Mouse (Mus musculus): ENCODE measurements around the gene Gm49630. TPM values are rescaled to one million over a fixed set of nuclear protein-coding genes. Genes with fewer than 3 reads are reported as not detected.
A peak's percentile ranks its signal among the peaks of the same experiment; 100 is the strongest.
"Not testable (repeated sequence)": the region's sequence is repeated elsewhere in the genome, so short reads cannot be mapped to it uniquely, and the experiment has no call there.

Gm49630 gene
- total and polyA plus RNA-seq, 3 experiments: not detected

DNA sequence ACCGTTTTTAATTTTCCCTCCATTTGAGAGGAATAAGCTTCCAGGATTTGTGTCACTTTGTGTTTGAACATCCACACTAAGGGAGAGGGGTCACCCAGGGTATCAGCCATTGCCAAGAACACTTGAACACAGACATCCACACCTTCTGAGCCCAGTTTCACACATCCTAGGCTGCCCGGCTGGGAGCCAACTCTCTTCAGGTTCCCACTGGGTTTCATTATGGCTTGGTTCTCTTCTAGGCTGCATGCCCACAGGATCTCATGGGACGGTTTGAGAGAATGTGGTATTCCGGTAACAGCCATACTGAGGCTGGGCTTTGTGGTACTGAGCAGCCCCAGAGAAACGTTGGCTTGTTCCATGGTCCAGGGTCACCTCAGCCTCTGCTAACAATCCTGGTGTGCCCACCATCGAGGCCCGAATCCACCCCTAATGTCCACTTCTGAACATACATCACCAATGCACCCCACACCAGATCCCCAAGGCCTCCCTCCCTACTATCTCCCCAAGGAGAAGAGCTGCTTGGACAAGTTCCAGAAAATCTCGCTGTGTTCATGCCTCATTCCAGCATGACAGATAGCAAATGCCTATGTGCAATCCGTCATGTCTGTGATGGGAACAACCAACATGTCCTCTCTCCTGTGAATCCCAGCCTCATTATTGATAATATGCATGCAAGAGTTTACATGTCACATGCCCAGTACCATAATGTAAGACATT lies 10.9 kb downstream of the Gm49630 start:
- H3K27me3 ChIP-seq (replicated peaks); H3K27ac ChIP-seq (ENCODE audit: insufficient read depth, low read depth); H3K36me3 ChIP-seq (replicated peaks in 1 of 2; ENCODE audit: control insufficient read depth in 1 of 2, insufficient read depth in 1 of 2, low read length in 1 of 2); DNase-seq (ENCODE audit: extremely low read depth); H3K79me2 ChIP-seq (replicated peaks; ENCODE audit: control insufficient read depth, extremely low read depth, insufficient read depth, poor library complexity, severe bottlenecking); H3K4me3 ChIP-seq (replicated peaks in 1 of 3; ENCODE audit: low read depth in 2 of 3, low read length in 2 of 3, poor library complexity in 1 of 3); H3K9ac ChIP-seq (ENCODE audit: insufficient read depth, low read depth); in situ Hi-C loops (cut with MboI; ENCODE audit: low pct_ligation_motif_present, low pct_unique_long_range_greater_than_20kb, low sequenced_read_pairs); H3K9me3 ChIP-seq (replicated peaks; ENCODE audit: low read length); H3K4me1 ChIP-seq (ENCODE audit: control insufficient read depth in 1 of 2, insufficient read depth in 2 of 2); H3K4me2 ChIP-seq (ENCODE audit: insufficient read depth, low read depth, poor library complexity, severe bottlenecking); dilution Hi-C loops (cut with MboI; ENCODE audit: extremely low pct_ligation_motif_present, extremely low pct_unique_long_range_greater_than_20kb, low sequenced_read_pairs): not testable (repeated sequence)

DNA sequence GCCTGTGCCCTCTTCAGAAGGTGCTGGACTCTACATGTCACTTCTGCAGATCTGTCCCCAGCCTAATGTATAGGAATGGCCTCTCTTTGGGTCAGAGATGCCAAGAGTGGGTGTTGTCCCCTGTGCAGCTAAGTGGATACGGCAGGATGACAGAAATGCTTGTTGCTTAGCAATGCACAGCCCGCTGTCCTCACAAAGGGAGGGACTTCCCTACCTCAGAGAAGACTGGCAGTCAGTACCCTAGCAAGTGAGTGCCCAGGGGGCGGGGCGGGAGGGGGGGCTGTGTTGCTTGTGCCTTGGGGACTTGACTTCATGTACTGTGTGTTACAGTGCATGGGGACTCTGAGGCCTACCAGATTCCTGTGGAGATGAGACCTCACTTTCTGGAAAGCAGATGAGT lies 12.0 kb downstream of the Gm49630 start:
- H3K4me1 ChIP-seq (ENCODE audit: control insufficient read depth in 1 of 2, insufficient read depth in 2 of 2); H3K27me3 ChIP-seq (replicated peaks); dilution Hi-C loops (cut with MboI; ENCODE audit: extremely low pct_ligation_motif_present, extremely low pct_unique_long_range_greater_than_20kb, low sequenced_read_pairs); H3K9me3 ChIP-seq (replicated peaks; ENCODE audit: low read length); H3K4me3 ChIP-seq (replicated peaks in 1 of 3; ENCODE audit: low read depth in 2 of 3, low read length in 2 of 3, poor library complexity in 1 of 3); H3K27ac ChIP-seq (ENCODE audit: insufficient read depth, low read depth); in situ Hi-C loops (cut with MboI; ENCODE audit: low pct_ligation_motif_present, low pct_unique_long_range_greater_than_20kb, low sequenced_read_pairs); H3K9ac ChIP-seq (ENCODE audit: insufficient read depth, low read depth); H3K4me2 ChIP-seq (ENCODE audit: insufficient read depth, low read depth, poor library complexity, severe bottlenecking); H3K79me2 ChIP-seq (replicated peaks; ENCODE audit: control insufficient read depth, extremely low read depth, insufficient read depth, poor library complexity, severe bottlenecking); DNase-seq (ENCODE audit: extremely low read depth); H3K36me3 ChIP-seq (replicated peaks in 1 of 2; ENCODE audit: control insufficient read depth in 1 of 2, insufficient read depth in 1 of 2, low read length in 1 of 2): not testable (repeated sequence)

DNA sequence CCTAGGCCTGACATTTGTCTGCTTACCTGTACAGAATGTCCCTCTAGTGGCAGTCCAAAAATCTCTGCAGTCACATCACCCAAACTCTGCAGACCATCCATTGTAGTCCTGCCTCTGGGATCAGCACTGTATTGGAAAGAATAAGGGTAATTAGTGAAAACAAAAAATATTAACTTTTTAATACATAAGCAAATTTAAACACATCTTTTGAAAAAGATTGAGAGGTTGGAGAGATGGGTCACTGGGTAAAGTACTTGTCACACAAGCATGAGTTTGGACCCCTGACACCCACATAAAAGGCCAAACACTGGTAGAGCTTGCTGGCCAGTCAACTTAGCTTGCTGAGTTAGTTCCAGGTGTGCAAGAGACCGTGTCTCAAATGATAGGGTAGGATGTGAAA lies 19.2 kb downstream of the Gm49630 start, which contains the start of gene Ttll2:
Gene Ttll2, minus strand, starts transcription at position 101 of the 400 bp plus-strand sequence.
- H3K4me3 ChIP-seq (replicated peaks in 1 of 3; ENCODE audit: low read depth in 2 of 3, low read length in 2 of 3, poor library complexity in 1 of 3); in situ Hi-C loops (cut with MboI; ENCODE audit: low pct_ligation_motif_present, low pct_unique_long_range_greater_than_20kb, low sequenced_read_pairs); H3K79me2 ChIP-seq (replicated peaks; ENCODE audit: control insufficient read depth, extremely low read depth, insufficient read depth, poor library complexity, severe bottlenecking); dilution Hi-C loops (cut with MboI; ENCODE audit: extremely low pct_ligation_motif_present, extremely low pct_unique_long_range_greater_than_20kb, low sequenced_read_pairs); H3K4me2 ChIP-seq (ENCODE audit: insufficient read depth, low read depth, poor library complexity, severe bottlenecking); H3K27me3 ChIP-seq (replicated peaks); H3K36me3 ChIP-seq (replicated peaks in 1 of 2; ENCODE audit: control insufficient read depth in 1 of 2, insufficient read depth in 1 of 2, low read length in 1 of 2); H3K9me3 ChIP-seq (replicated peaks; ENCODE audit: low read length); H3K27ac ChIP-seq (ENCODE audit: insufficient read depth, low read depth); H3K4me1 ChIP-seq (ENCODE audit: control insufficient read depth in 1 of 2, insufficient read depth in 2 of 2); DNase-seq (ENCODE audit: extremely low read depth); H3K9ac ChIP-seq (ENCODE audit: insufficient read depth, low read depth): not testable (repeated sequence)

DNA sequence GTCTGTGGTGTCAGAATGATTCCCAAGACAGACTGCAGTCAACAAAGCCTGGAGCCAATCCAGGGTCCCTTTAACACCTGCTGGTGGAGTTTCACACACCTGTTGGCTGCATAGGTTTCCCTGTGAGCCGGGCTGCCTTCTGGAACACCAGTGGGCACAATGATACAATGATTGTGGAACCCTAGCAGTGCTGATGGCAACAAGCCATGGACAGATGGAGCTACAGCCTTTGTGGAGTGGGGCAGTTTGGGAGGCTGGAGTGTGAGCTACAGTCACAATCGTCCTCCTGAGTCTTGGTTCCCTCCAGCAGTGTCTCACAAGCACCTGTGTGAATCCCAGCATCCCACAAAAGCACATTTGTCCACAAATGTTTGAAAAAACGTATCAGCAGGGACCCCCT lies 23.0 kb downstream of the Gm49630 start:
- DNase-seq (ENCODE audit: extremely low read depth); H3K4me1 ChIP-seq (ENCODE audit: control insufficient read depth in 1 of 2, insufficient read depth in 2 of 2); H3K27ac ChIP-seq (ENCODE audit: insufficient read depth, low read depth); H3K27me3 ChIP-seq (replicated peaks); H3K9ac ChIP-seq (ENCODE audit: insufficient read depth, low read depth); H3K4me3 ChIP-seq (replicated peaks in 1 of 3; ENCODE audit: low read depth in 2 of 3, low read length in 2 of 3, poor library complexity in 1 of 3); dilution Hi-C loops (cut with MboI; ENCODE audit: extremely low pct_ligation_motif_present, extremely low pct_unique_long_range_greater_than_20kb, low sequenced_read_pairs); H3K36me3 ChIP-seq (replicated peaks in 1 of 2; ENCODE audit: control insufficient read depth in 1 of 2, insufficient read depth in 1 of 2, low read length in 1 of 2); H3K4me2 ChIP-seq (ENCODE audit: insufficient read depth, low read depth, poor library complexity, severe bottlenecking); H3K79me2 ChIP-seq (replicated peaks; ENCODE audit: control insufficient read depth, extremely low read depth, insufficient read depth, poor library complexity, severe bottlenecking); in situ Hi-C loops (cut with MboI; ENCODE audit: low pct_ligation_motif_present, low pct_unique_long_range_greater_than_20kb, low sequenced_read_pairs); H3K9me3 ChIP-seq (replicated peaks; ENCODE audit: low read length): not testable (repeated sequence)

DNA sequence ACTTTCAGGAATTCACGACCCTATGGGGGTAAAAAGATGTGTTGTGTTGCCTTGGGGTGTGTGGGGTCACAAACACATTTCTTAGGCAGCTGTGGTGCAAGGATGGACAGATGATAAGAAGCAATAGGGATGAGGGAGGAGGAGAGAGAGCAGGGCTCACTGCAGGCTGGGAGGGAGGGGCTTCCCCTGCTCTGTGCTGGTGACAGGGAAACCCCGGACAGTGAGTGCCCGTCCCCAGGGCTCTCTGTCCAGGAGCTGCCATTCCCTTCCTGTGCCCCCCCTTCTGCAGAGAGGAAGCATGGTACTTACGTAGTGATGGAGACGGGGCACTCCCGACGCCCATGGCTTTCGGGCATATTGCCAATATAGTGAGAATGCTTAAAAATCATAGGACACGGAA lies 34.4 kb downstream of the Gm49630 start:
- in situ Hi-C loops (cut with MboI; ENCODE audit: low pct_ligation_motif_present, low pct_unique_long_range_greater_than_20kb, low sequenced_read_pairs); H3K4me1 ChIP-seq (ENCODE audit: control insufficient read depth in 1 of 2, insufficient read depth in 2 of 2); H3K9me3 ChIP-seq (replicated peaks; ENCODE audit: low read length); H3K27ac ChIP-seq (ENCODE audit: insufficient read depth, low read depth); H3K79me2 ChIP-seq (replicated peaks; ENCODE audit: control insufficient read depth, extremely low read depth, insufficient read depth, poor library complexity, severe bottlenecking); H3K27me3 ChIP-seq (replicated peaks); H3K36me3 ChIP-seq (replicated peaks in 1 of 2; ENCODE audit: control insufficient read depth in 1 of 2, insufficient read depth in 1 of 2, low read length in 1 of 2); H3K9ac ChIP-seq (ENCODE audit: insufficient read depth, low read depth); dilution Hi-C loops (cut with MboI; ENCODE audit: extremely low pct_ligation_motif_present, extremely low pct_unique_long_range_greater_than_20kb, low sequenced_read_pairs); H3K4me3 ChIP-seq (replicated peaks in 1 of 3; ENCODE audit: low read depth in 2 of 3, low read length in 2 of 3, poor library complexity in 1 of 3); DNase-seq (ENCODE audit: extremely low read depth): not testable (repeated sequence)
- peak overlapping the region; percentile 24; the same call in 1 of the 2 replicates for H3K4me2 ChIP-seq (ENCODE audit: insufficient read depth, low read depth, poor library complexity, severe bottlenecking)

DNA sequence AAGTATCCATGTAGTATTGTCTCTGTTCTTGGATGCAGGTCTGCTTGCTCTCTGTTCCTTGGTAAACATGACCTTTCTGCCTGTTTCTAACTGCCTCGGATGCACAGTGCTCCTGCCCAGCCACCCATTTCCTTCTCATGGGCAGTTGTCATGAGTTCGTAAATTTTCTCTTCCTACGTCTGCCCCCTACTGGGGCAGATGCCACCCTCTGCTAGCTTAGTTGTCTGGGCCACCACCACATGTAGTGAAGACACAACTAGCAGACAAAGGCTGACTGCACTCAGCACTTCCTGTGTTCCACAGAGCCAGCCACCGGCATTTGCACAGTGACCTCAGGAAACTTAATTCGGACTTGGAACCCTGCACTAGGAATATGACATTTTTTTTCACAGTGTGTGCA lies 39.0 kb downstream of the Gm49630 start:
- H3K4me3 ChIP-seq (replicated peaks in 1 of 3; ENCODE audit: low read depth in 2 of 3, low read length in 2 of 3, poor library complexity in 1 of 3); H3K36me3 ChIP-seq (replicated peaks in 1 of 2; ENCODE audit: control insufficient read depth in 1 of 2, insufficient read depth in 1 of 2, low read length in 1 of 2); DNase-seq (ENCODE audit: extremely low read depth); H3K27ac ChIP-seq (ENCODE audit: insufficient read depth, low read depth); in situ Hi-C loops (cut with MboI; ENCODE audit: low pct_ligation_motif_present, low pct_unique_long_range_greater_than_20kb, low sequenced_read_pairs); H3K79me2 ChIP-seq (replicated peaks; ENCODE audit: control insufficient read depth, extremely low read depth, insufficient read depth, poor library complexity, severe bottlenecking); H3K9ac ChIP-seq (ENCODE audit: insufficient read depth, low read depth); H3K4me1 ChIP-seq (ENCODE audit: control insufficient read depth in 1 of 2, insufficient read depth in 2 of 2); H3K27me3 ChIP-seq (replicated peaks); H3K9me3 ChIP-seq (replicated peaks; ENCODE audit: low read length); dilution Hi-C loops (cut with MboI; ENCODE audit: extremely low pct_ligation_motif_present, extremely low pct_unique_long_range_greater_than_20kb, low sequenced_read_pairs); H3K4me2 ChIP-seq (ENCODE audit: insufficient read depth, low read depth, poor library complexity, severe bottlenecking): not testable (repeated sequence)
